Mouse (Mus musculus): ENCODE results near the gene Evc.

Evc gene

DNA sequence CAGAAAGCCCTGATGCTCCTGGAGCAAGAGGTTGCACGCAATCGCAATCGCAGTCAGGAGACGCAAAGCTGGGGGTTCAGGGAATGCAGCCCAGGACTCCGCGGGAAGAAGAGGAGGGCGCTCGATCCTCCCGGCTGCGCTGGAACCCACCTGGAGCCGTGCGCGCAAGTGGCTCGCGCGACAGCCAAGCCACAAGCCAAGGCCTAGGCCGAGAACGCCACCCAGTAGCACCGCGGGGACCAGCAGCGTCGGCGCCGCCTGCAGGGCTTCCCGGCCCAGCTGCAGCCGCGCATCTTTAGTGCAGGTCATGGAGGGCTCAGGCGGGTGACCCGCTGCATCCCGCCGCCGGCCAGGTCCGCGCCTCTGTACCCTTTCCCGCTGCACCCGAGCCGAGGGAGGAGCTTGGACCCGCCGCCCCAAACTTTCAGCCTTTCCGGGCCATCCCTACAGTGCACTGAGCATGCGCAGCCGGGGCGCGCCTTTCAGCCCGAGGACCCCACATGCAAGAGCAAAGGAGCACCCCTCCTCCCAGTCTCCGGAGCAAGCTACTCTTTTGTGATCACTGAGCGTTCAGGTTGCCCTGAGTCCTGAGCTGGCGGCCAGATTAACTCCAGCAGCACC, at the start of gene Evc:
Gene Evc (minus strand): TSS at position 410 of the 621 bp plus-strand sequence.
- peak; percentile 86 for DNase-seq (ENCODE audit: extremely low spot score, low spot score)

GRCm38 (mm10) chr5:37383570-37383969, 46.9 kb upstream of the Evc start:
- DNase-seq (ENCODE audit: extremely low spot score, low spot score), result no peak

DNA sequence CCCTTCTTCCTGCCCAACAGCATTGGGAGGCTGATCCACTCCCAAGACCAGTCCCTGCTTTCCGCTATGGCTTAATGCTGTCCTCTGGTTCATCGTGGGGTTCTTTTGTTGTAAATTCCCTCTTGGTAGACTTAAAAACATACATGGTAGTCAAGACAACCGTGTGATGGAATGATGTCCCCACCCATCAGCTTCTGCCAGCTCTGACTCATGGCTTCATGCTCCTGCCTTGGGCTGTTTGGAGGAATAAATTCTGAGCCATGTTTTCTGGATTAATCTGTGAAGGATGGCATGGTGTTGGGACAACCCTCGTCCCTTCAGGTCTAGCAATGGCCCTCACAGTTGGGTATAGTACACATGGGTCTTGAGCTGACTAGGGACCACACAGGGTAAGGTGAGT, 43.9 kb upstream of the Evc start:
- DNase-seq (ENCODE audit: extremely low spot score, low spot score), result no peak

DNA sequence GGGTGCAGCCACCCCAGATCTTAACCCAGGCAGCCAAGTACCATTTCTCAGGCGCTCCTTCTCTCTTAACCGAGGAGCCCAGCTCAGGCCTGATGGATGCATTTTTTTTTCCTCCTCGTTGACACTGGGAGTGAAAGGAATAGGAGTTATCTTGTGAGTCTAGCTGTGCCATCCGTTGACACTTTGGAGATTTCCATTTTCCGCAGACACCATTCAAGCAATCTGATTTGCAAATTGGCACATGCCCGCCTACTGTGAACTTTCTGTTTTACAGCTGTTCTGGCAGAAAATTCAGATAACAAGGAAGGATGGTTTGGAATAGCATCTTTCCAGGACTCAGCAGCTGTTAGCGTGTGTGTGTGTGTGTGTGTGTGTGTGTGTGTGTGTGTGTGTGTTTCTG, 40.7 kb upstream of the Evc start:
- DNase-seq (ENCODE audit: extremely low spot score, low spot score), result no peak

- DNase-seq (ENCODE audit: extremely low spot score, low spot score), result no peak
Observed at GRCm38 (mm10) chr5:37368796-37369195, 32.1 kb upstream of the Evc start.

DNA sequence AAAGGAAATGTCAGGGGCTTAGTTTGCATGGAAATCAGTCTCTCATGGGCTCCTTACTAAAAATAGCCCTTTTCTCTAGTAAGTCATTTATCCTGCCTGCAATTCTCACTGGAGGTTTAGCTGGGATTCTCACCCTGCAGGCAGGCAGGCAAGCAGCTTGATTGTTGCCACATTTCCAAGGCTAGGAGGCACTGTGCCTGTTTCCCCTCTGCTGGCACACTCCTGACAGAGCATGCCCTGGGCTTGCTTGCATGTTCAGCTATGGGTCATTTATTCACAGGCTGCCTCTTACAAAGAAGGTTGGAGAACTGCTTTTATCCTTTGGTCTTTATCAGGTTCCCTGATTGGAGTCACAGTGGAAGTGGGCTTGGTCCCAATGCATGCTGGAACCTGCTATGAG, 29.1 kb upstream of the Evc start:
- DNase-seq (ENCODE audit: extremely low spot score, low spot score), result no peak

- no peak for DNase-seq (ENCODE audit: extremely low spot score, low spot score)
Observed at GRCm38 (mm10) chr5:37363284-37363683, 26.6 kb upstream of the Evc start.

DNA sequence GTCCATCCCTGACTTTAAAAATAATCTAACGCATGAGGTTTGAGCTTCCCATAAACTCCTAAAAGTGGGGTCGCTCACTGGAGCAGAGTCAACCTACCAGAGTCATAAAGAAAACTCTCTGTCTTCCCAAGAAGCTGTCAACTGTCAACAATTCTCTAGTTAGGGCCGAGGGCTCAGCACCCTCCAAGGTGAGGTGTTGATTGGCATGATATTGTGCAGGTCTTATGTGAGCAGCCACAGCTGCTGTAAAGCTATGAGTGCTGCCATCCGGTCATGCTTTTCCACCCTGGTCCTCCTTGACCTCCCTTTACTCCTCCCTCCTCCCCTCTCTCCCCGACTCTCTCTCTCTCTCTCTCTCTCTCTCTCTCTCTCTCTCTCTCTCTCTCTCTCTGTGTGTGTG, 25.9 kb upstream of the Evc start:
- DNase-seq (ENCODE audit: extremely low spot score, low spot score), result no peak

- DNase-seq (ENCODE audit: extremely low spot score, low spot score), result no peak
Observed at GRCm38 (mm10) chr5:37356027-37356426, 19.3 kb upstream of the Evc start.

DNA sequence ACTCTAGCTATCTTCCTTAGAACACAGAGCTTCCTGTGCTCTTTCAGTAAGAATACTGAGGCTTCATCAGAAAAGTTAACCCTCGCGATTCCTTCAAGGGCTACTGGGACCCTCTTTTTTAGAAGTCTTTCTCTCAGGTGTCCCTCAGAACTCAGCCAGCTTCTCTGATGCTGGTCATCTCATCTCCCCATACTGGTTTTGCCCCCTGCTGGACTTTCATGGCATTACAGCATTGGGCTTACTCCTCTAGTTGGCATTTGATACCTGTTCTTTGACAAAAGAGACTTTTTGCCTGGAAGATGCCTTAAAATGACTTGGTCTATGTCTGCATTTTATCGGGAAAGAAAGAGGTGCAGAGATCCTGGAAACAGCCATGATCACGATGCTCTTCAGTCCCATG, 17.7 kb upstream of the Evc start:
- peak; percentile 29 for DNase-seq (ENCODE audit: extremely low spot score, low spot score)

DNA sequence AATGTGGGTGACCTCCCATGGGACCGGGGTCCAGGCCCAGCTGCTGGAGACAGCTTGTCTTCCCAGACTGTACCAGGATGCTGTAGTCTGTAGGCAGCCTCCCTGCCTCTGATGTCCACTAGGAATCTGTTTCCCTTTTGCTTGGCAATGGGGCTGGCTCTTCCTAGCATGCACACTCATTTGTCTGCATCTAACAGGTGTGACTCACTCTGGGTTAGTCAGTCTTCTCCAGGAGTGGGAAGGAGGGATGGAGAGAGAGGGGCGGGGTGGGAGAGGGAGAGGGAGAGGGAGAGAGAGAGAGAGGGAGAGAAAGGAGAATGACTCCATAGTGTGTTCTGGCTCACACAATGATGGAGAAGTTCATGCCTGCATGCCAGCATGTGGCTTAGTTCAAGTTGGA, 15.1 kb upstream of the Evc start:
- DNase-seq (ENCODE audit: extremely low spot score, low spot score), result no peak

- no peak for DNase-seq (ENCODE audit: extremely low spot score, low spot score)
Observed at GRCm38 (mm10) chr5:37343962-37344361, 7.3 kb upstream of the Evc start.

- peak; percentile 86 for DNase-seq (ENCODE audit: extremely low spot score, low spot score)
Observed at GRCm38 (mm10) chr5:37338288-37338687, 1.6 kb upstream of the Evc start, which contains the start of gene Evc2. Evc2 (plus strand) TSS chr5:37338499.

GRCm38 (mm10) chr5:37337696-37338095, 1.0 kb upstream of the Evc start:
- DNase-seq (ENCODE audit: extremely low spot score, low spot score), result peak; percentile 23

DNA sequence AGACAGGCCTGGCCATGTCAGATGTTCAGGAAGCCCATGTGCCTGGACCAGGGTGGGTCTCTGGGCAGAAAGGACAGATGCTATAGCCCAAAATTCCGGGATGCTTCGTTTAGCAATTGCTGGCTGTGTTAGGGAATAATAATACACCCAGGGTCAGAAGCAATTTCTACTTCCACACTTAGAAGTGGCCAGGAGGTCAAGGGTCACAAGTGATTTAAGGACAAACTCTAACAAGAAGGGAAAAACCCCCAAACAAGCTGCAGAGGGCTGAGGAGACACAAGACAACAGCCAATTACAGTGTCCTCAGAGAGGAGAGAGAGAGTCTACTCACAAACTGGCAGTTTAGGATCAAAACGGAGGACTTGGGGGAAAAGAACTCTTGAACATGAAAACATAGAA, 1.6 kb downstream of the Evc start:
- no peak for DNase-seq (ENCODE audit: extremely low spot score, low spot score)

DNA sequence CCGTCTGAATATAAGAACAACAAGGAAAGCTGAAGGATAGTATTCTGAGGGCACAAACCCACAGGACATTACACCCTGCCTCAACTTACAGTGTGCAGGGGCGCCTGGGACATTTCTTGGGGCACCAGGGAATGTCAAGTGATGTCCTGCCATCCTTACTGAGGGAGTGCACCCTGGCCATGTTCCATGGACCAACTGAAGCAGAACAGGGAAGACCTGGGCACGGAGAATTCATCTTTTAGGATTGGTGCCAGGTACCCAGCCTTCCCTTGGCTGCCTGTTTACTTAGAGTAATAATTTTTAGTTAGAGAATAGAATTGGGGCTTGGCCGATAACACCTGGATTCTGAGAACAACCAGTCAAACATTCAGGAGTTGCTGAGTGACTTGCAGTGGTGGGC, 4.6 kb downstream of the Evc start:
- DNase-seq (ENCODE audit: extremely low spot score, low spot score), result no peak

DNA sequence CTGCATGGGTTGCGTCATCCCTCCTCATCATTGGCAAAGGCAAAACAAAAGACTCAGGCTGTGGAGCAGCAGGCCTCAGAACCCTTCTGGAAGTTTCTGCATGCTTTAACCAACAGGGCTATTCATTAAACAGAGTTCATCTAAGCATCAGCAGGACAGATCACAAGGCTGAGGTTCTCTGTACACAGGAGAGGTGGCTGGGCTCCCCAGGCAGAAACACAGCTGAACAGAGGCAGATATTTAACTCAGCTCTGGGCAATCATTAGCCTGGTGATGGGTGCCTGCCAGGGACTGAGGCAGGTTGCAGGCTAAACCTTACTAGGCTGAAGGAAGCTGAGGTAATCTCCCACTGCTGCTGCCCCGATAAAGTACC, 5.6 kb downstream of the Evc start:
- DNase-seq (ENCODE audit: extremely low spot score, low spot score), result no peak

DNA sequence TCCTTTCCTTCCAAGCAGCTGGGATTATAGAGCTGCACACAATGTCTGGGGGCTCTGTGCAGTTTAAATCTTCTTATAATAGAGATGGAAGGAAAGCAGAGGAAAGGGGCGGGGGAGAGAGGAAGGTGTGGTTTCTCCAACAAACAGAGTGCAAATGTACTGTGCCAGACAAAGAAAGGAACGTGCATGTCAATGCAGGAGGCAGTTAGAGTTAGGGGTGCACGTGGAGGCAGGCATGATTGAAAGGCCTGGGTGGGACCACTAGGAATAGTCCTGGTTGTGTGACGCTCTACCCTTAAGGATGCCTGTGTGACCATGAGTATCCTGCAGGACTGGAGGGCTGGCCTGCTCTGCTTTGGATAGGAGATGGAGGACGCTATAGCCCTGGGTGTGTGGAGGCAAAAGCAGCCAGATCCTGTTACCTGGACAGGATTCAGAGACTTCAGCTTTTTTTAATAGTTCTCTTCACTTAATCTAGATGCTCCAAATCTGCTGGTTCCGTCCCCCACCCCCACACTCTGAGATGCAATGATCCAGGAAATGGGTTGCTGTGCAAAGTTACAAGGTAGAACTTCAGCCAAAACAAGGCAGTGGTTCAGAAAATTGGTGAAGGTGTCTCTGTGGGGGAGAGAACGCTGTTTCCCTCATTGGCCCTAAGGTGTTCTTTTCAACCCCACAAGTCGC, 6.1 kb downstream of the Evc start:
- no peak for DNase-seq (ENCODE audit: extremely low spot score, low spot score)

- no peak for DNase-seq (ENCODE audit: extremely low spot score, low spot score)
Observed at GRCm38 (mm10) chr5:37326675-37327074, 10.0 kb downstream of the Evc start.

- DNase-seq (ENCODE audit: extremely low spot score, low spot score), result no peak
Observed at GRCm38 (mm10) chr5:37320761-37321160, 15.9 kb downstream of the Evc start.

DNA sequence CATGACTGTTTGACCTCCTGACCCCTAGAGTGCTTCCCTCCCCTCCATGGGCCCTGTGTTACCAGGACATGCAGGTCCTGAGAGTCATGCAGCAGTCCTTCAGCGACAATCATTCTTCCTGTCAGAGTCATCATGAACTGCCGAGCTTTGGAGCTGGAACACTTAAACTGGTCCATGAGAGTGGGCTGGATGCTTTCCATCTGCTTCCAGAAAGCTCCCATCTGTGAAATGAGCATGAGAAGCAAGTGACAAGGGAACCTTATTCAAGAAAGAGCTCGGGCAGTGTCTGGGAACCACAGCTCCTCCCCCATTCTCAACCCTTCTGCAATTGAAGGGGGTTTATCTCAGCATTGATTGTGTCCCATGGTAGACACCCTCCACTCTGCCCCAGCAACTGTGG, 16.5 kb downstream of the Evc start:
- no peak for DNase-seq (ENCODE audit: extremely low spot score, low spot score)

DNA sequence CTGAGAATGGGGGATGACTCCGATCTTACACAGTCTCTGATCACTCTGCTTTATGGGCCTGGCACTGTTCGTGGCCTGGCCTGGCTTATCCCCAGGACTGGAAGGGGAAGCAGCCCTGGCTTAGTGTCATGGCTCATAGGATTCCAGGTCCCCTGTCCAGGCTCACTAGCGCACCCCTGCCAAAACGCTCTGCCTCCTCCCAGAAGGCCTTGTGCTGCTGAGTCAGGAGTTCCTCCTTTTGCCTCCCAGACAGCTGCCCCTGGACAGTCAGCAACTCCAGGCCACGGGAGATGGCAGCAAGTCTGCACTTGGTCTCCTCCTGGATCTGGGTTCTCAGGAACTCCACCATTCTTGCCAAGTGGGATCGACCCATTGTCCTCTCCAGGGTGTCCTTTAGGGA, 18.0 kb downstream of the Evc start:
- DNase-seq (ENCODE audit: extremely low spot score, low spot score), result no peak

DNA sequence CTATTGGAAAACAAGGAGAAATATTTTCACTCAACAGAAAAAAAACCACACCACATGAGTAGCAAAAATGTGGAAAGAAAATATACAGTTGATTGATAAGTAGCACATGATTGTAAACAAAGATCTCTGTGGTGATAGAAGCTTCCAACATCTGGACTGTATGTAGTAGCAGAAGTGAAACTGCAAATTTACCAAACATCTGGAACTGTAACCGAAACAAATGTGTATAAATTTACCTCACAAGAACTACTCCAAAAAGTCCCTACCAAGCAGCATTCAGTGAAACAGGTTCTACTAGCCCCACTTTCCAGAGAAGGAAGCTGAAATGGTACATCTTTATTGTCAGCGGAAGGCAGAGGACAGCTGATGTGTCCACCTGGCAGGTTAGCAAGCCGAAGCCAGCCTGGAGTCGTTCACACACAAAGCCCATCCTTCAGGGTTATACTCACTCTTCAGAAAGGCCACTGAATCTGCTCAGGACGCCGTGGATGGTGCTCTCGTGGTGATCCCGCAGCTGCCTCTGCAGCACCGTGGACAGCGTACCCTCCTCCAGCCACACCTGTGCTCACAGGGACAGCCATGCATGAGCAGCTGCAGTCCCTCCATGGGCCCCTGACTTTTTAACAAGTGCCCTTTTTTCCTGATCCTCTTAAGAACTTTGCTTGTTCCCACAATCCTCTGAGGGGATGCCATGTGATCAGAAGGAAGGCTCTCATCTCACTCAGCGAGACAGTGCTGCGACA, 23.5 kb downstream of the Evc start:
- no peak for DNase-seq (ENCODE audit: extremely low spot score, low spot score)
